Mouse (Mus musculus): ENCODE results near the gene Hnrnpdl.

DNA sequence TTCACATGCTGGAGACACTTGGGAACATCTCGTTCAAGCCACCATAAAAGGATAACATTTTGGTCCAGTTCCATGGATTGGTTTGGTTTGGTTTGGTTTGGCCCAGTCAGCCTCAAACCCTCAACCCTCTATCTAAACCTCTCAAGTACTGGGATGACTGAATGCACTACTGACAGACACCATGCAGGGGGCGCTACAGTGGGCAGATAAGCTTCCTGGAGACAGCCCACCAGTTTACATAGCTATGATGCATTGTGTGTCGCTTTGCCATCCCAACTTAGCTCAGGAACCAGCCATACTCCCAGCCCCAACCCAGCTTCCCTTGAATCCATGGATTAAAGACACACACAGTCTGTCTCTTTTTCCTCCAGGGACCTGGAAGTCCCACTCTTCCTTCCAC is 31.0 kb downstream of the Hnrnpdl start:
- no peak for TF ChIP-seq USF1 (IDR thresholded peaks at IDR 0.05; ENCODE audit: low read depth)
- TF ChIP-seq FOSL1 (IDR thresholded peaks at IDR 0.05; ENCODE audit: insufficient read depth, low read length, poor library complexity, severe bottlenecking): no peak
- TF ChIP-seq CTCF (IDR thresholded peaks at IDR 0.05; ENCODE audit: control insufficient read depth, insufficient read depth, insufficient read length): no peak
- TF ChIP-seq MAX (IDR thresholded peaks at IDR 0.05): no peak
- TF ChIP-seq CEBPB (IDR thresholded peaks at IDR 0.05; ENCODE audit: low read depth): no peak
- no peak for TF ChIP-seq MYOD1 (IDR thresholded peaks at IDR 0.05; ENCODE audit: control insufficient read depth, insufficient read length, low read depth)
- TF ChIP-seq MYOG (IDR thresholded peaks at IDR 0.05; ENCODE audit: control insufficient read depth, extremely low read depth, insufficient read length): no peak

Data from C2C12 (cell line).